Mouse (Mus musculus) C2C12 (cell line): ENCODE data around the gene Ado.

Experiments
- CEBPB ChIP-seq: IDR thresholded peaks from one replicate; pipeline ENCODE4 v1.6.1; 2011; ENCODE audit warnings: low read depth, mild to moderate bottlenecking, control low read depth, moderate library complexity
- CTCF ChIP-seq: IDR thresholded peaks from one replicate; pipeline ENCODE4 v1.5.1; 2011; ENCODE audit not compliant: control insufficient read depth, insufficient read depth, insufficient read length
- FOSL1 ChIP-seq: IDR thresholded peaks from one replicate; pipeline ENCODE4 v1.8.0; 2011; ENCODE audit warnings: mild to moderate bottlenecking, low read length; ENCODE audit not compliant: poor library complexity, insufficient read depth, severe bottlenecking
- MAX ChIP-seq: IDR thresholded peaks from one replicate; pipeline ENCODE4 v1.6.1; 2011; ENCODE audit warnings: mild to moderate bottlenecking, control low read depth
- MYOD1 ChIP-seq: IDR thresholded peaks from one replicate; pipeline ENCODE4 v1.6.1; 2011; ENCODE audit warnings: low read depth; ENCODE audit not compliant: control insufficient read depth, insufficient read length
- MYOG ChIP-seq: IDR thresholded peaks from one replicate; pipeline ENCODE4 v1.6.1; 2011; ENCODE audit not compliant: control insufficient read depth, insufficient read length; ENCODE audit errors: extremely low read depth
- USF1 ChIP-seq: IDR thresholded peaks from one replicate; pipeline ENCODE4 v1.6.1; 2011; ENCODE audit warnings: low read depth, mild to moderate bottlenecking, control low read depth, moderate library complexity

- no peak for TF ChIP-seq CTCF
- TF ChIP-seq USF1 = no peak
- TF ChIP-seq MYOG = no peak
- TF ChIP-seq FOSL1 = no peak
- TF ChIP-seq MYOD1 = no peak
- no peak for TF ChIP-seq MAX
- no peak for TF ChIP-seq CEBPB
Observed at GRCm38 (mm10) chr10:67581698-67582285, 33.0 kb upstream of the Ado start.
